Mouse (Mus musculus): ENCODE data around the gene Sun3. TPM values are rescaled to one million over a fixed set of nuclear protein-coding genes. Genes with fewer than 3 reads are reported as not detected.

Gene Sun3
- total and polyA plus RNA-seq, 3 experiments: not detected

DNA sequence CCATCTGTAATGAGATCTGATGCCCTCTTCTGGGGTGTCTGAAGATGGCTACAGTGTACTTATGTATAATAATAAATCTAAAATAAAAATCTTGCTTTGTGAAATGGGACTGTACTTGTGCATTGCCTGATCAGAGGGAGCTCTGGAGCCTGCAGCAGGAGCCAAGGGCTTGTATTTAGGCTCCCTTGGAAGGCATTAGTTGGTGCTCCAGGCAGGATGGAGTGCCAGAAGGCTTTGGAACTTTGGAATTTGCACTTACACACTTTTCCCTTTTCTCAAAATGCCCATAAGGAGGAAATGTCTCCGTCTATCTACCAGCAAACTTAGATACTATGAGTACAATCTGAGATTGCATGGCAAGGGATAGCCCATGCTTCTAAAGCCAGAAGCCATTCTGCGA is 2.2 kb downstream of the Sun3 start:
- no peaks in the 10 kb centered on the region; a peak in 2 of 4 replicates for H3K27me3 ChIP-seq (ENCODE audit: control insufficient read depth in 1 of 2, insufficient read depth in 2 of 2, low read length in 2 of 2)
- DNase-seq (ENCODE audit: low read depth, low spot score): no peak
- no peak overlapping the region for H3K9ac ChIP-seq (ENCODE audit: control insufficient read depth, low read depth, low read length, poor library complexity, severe bottlenecking)

DNA sequence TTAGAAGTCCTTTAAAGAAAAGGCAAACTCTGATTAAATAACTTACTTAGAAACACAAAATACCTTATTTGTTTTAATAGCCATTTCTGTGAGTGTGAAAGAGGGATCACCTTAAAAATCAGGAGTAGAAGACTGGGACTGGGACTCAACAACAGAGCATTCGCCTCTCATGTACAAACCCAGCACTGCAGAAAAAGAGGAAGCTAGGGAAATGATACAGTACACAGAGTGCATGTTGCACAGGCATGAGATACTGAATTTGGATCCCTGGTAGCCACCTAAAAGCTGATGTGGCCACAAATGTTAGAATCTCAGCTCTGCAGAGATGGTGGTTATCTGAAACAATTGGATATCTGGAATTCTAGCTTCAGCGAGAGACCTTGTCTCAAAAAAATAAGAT is 17.3 kb downstream of the Sun3 start:
- TF ChIP-seq MEF2A (IDR thresholded peaks at IDR 0.05; ENCODE audit: extremely low read depth, insufficient replicate concordance, low read depth, low read length, poor library complexity, severe bottlenecking): no peak
- no peak for TF ChIP-seq E2F4 (IDR thresholded peaks at IDR 0.05; ENCODE audit: borderline replicate concordance, low read depth, low read length)
- no peak for TF ChIP-seq POLR2A (IDR thresholded peaks at IDR 0.05; ENCODE audit: control insufficient read depth in 1 of 2, insufficient read depth in 1 of 2, low read depth in 1 of 2, low read length in 2 of 2, poor library complexity in 1 of 2)
- no peak for TF ChIP-seq USF1 (IDR thresholded peaks at IDR 0.05; ENCODE audit: low read depth, low read length)
- TF ChIP-seq CHD2 (IDR thresholded peaks at IDR 0.05; ENCODE audit: low read length): no peak
- TF ChIP-seq TCF12 (IDR thresholded peaks at IDR 0.05; ENCODE audit: low read depth, low read length): no peak

More for the DNA sequence above, 2.2 kb downstream of the Sun3 start:
- no peaks in the 10 kb centered on the region for H3K36me3 ChIP-seq (ENCODE audit: control insufficient read depth in 1 of 2, insufficient read depth in 2 of 2, low read length in 2 of 2)
- no peak overlapping the region for H3K27ac ChIP-seq (ENCODE audit: control insufficient read depth, low read depth, low read length)
- no peaks in the 10 kb centered on the region for H3K4me1 ChIP-seq (ENCODE audit: control insufficient read depth in 1 of 2, insufficient read depth in 2 of 2, low read length in 2 of 2)
- H3K4me3 ChIP-seq (ENCODE audit: control insufficient read depth in 1 of 2, insufficient read depth in 1 of 2, low read depth in 2 of 2, low read length in 2 of 2): no peak overlapping the region
- no peaks in the 10 kb centered on the region for H3K79me2 ChIP-seq (ENCODE audit: control insufficient read depth, insufficient read depth, low read length, poor library complexity)
- TF ChIP-seq E2F4 (IDR thresholded peaks at IDR 0.05; ENCODE audit: borderline replicate concordance, low read depth, low read length) (no peak), TCF12 (IDR thresholded peaks at IDR 0.05; ENCODE audit: low read depth, low read length) (no peak), NRF1 (IDR thresholded peaks at IDR 0.05; ENCODE audit: insufficient read depth, low read depth, low read length, poor library complexity, severe bottlenecking) (no peak), UBTF (IDR thresholded peaks at IDR 0.05; ENCODE audit: borderline replicate concordance, insufficient read depth, low read depth, low read length) (no peak), POLR2A (IDR thresholded peaks at IDR 0.05; ENCODE audit: control insufficient read depth in 1 of 2, insufficient read depth in 1 of 2, low read depth in 1 of 2, low read length in 2 of 2, poor library complexity in 1 of 2) (no peak), ELF1 (IDR thresholded peaks at IDR 0.05; ENCODE audit: low read depth, low read length) (no peak), KAT2A (conservative IDR thresholded peaks at IDR 0.05; ENCODE audit: low read depth, low read length) (no peak), MAX (IDR thresholded peaks at IDR 0.05; ENCODE audit: low read length) (no peak), SMC3 (IDR thresholded peaks at IDR 0.05; ENCODE audit: low read depth, low read length) (no peak), TBP (IDR thresholded peaks at IDR 0.05; ENCODE audit: low read depth, low read length) (no peak), TAL1 (IDR thresholded peaks at IDR 0.05; ENCODE audit: low read length) (no peak), MAZ (IDR thresholded peaks at IDR 0.05; ENCODE audit: low read depth, low read length) (no peak), ZKSCAN1 (IDR thresholded peaks at IDR 0.05; ENCODE audit: low read depth, low read length) (no peak), EP300 (IDR thresholded peaks at IDR 0.05; ENCODE audit: low read depth in 1 of 2, low read length in 2 of 2) (no peak)
- no peaks in the 10 kb centered on the region for H3K9me3 ChIP-seq (replicated peaks; ENCODE audit: insufficient read depth, low read length)

More for the DNA sequence above, 17.3 kb downstream of the Sun3 start:
- H3K9ac ChIP-seq (ENCODE audit: control insufficient read depth, low read depth, low read length, poor library complexity, severe bottlenecking): no peak overlapping the region
- H3K27me3 ChIP-seq (ENCODE audit: control insufficient read depth in 1 of 2, insufficient read depth in 2 of 2, low read length in 2 of 2): peaks cover 0 to 2% of the 10 kb centered on the region in 2 experiments; a peak in 2 of 4 replicates
- H3K79me2 ChIP-seq (ENCODE audit: control insufficient read depth, insufficient read depth, low read length, poor library complexity): no peaks in the 10 kb centered on the region
- H3K36me3 ChIP-seq (ENCODE audit: control insufficient read depth in 1 of 2, insufficient read depth in 2 of 2, low read length in 2 of 2): no peaks in the 10 kb centered on the region
- no peak overlapping the region for H3K27ac ChIP-seq (ENCODE audit: control insufficient read depth, low read depth, low read length)
- H3K4me1 ChIP-seq (ENCODE audit: control insufficient read depth in 1 of 2, insufficient read depth in 2 of 2, low read length in 2 of 2): no peaks in the 10 kb centered on the region
- no peak for DNase-seq (ENCODE audit: low read depth, low spot score)
- no peaks in the 10 kb centered on the region for H3K9me3 ChIP-seq (replicated peaks; ENCODE audit: insufficient read depth, low read length)
- no peak overlapping the region for H3K4me3 ChIP-seq (ENCODE audit: control insufficient read depth in 1 of 2, insufficient read depth in 1 of 2, low read depth in 2 of 2, low read length in 2 of 2)

Data from MEL (cell line).